Mouse (Mus musculus): Measurements from ENCODE around the gene Abcg4. TPM values are rescaled to one million over a fixed set of nuclear protein-coding genes. Genes with fewer than 3 reads are reported as not detected.
"Not testable (repeated sequence)": the region's sequence is repeated elsewhere in the genome, so short reads cannot be mapped to it uniquely, and the experiment has no call there.

The Abcg4 gene
- polyA plus RNA-seq, 1 experiment from 2014 or later, result 9.2 TPM

- H3K4me2 ChIP-seq; H3K9me3 ChIP-seq (replicated peaks); H3K27me3 ChIP-seq; H3K4me3 ChIP-seq; H3K9ac ChIP-seq; ATAC-seq; H3K27ac ChIP-seq: not testable (repeated sequence)
- 95% methylated on average over 3 of the region's 3 CpGs for whole genome bisulfite sequencing
- H3K4me1 ChIP-seq, result peaks cover 14% of the 10 kb centered on the region
- peaks cover 77% of the 10 kb centered on the region for H3K36me3 ChIP-seq (ENCODE audit: poor library complexity, severe bottlenecking)
Measured at GRCm38 (mm10) chr9:44300001-44300400, 11.6 kb upstream of the Abcg4 start.

- ATAC-seq, result no peak
- WGBS, result 67% methylated on average over 3 of the region's 3 CpGs
- Histone ChIP-seq H3K9ac (no peak overlapping the region), H3K36me3 (ENCODE audit: poor library complexity, severe bottlenecking) (peaks cover 70% of the 10 kb centered on the region), H3K4me3 (no peak overlapping the region), H3K27ac (no peak overlapping the region), H3K4me2 (no peak overlapping the region), H3K9me3 (replicated peaks) (no peaks in the 10 kb centered on the region), H3K27me3 (no peaks in the 10 kb centered on the region), H3K4me1 (peaks cover 12% of the 10 kb centered on the region)
Measured at GRCm38 (mm10) chr9:44292490-44292889, 4.1 kb upstream of the Abcg4 start.

- peaks cover 28% of the 10 kb centered on the region for H3K4me1 ChIP-seq
- peaks cover 41% of the 10 kb centered on the region for H3K36me3 ChIP-seq (ENCODE audit: poor library complexity, severe bottlenecking)
- H3K4me3 ChIP-seq, result peak overlapping the region; percentile 76
- 5% methylated on average over 11 of the region's 11 CpGs for WGBS
- H3K9me3 ChIP-seq (replicated peaks), result no peaks in the 10 kb centered on the region
- H3K9ac ChIP-seq, result peak overlapping the region; percentile 85
- no peak overlapping the region for H3K27ac ChIP-seq
- H3K4me2 ChIP-seq, result peak overlapping the region; percentile 92
- no peak for ATAC-seq
- H3K27me3 ChIP-seq, result no peaks in the 10 kb centered on the region
Measured at GRCm38 (mm10) chr9:44288959-44289291, 510 bp upstream of the Abcg4 start.

- Histone ChIP-seq H3K4me3 (peak overlapping the region; percentile 76), H3K9me3 (replicated peaks) (no peaks in the 10 kb centered on the region), H3K27ac (peak overlapping the region; percentile 14), H3K9ac (peak overlapping the region; percentile 85), H3K36me3 (ENCODE audit: poor library complexity, severe bottlenecking) (peaks cover 34% of the 10 kb centered on the region), H3K4me1 (peaks cover 28% of the 10 kb centered on the region), H3K27me3 (no peaks in the 10 kb centered on the region), H3K4me2 (peak overlapping the region; percentile 92)
- WGBS, result under 1% methylated on average over 43 of the region's 47 CpGs
- ATAC-seq, result peak; percentile 67
Measured at GRCm38 (mm10) chr9:44287401-44288075, 877 bp downstream of the Abcg4 start.

- H3K4me2 ChIP-seq, result peak overlapping the region; percentile 92
- H3K9me3 ChIP-seq (replicated peaks), result no peaks in the 10 kb centered on the region
- peak overlapping the region; percentile 85 for H3K9ac ChIP-seq
- H3K4me1 ChIP-seq, result peaks cover 28% of the 10 kb centered on the region
- WGBS, result 4% methylated on average over 11 of the region's 11 CpGs
- H3K4me3 ChIP-seq, result peak overlapping the region; percentile 76
- H3K36me3 ChIP-seq (ENCODE audit: poor library complexity, severe bottlenecking), result peaks cover 30% of the 10 kb centered on the region
- H3K27ac ChIP-seq, result peak overlapping the region; percentile 14; the same call in 1 of the 2 replicates
- peak; percentile 36; the same call in 1 of the 2 replicates for ATAC-seq
- H3K27me3 ChIP-seq, result no peaks in the 10 kb centered on the region
Measured at GRCm38 (mm10) chr9:44287003-44287400, 1.4 kb downstream of the Abcg4 start.

GRCm38 (mm10) chr9:44286256-44286850 lies 2.1 kb downstream of the Abcg4 start:
- whole genome bisulfite sequencing, result 9% methylated on average over 6 of the region's 6 CpGs
- peak overlapping the region; percentile 92 for H3K4me2 ChIP-seq
- peak overlapping the region; percentile 26; the same call in 1 of the 2 replicates for H3K9ac ChIP-seq

GRCm38 (mm10) chr9:44283183-44283582 lies 5.2 kb downstream of the Abcg4 start:
- H3K27ac ChIP-seq, result no peak overlapping the region
- H3K27me3 ChIP-seq, result no peaks in the 10 kb centered on the region
- H3K4me3 ChIP-seq, result no peak overlapping the region
- no peaks in the 10 kb centered on the region for H3K9me3 ChIP-seq (replicated peaks)
- WGBS, result 85% methylated on average over 5 of the region's 5 CpGs
- no peak overlapping the region for H3K9ac ChIP-seq
- peaks cover 45% of the 10 kb centered on the region for H3K36me3 ChIP-seq (ENCODE audit: poor library complexity, severe bottlenecking)
- H3K4me2 ChIP-seq, result no peak overlapping the region
- H3K4me1 ChIP-seq, result peaks cover 16% of the 10 kb centered on the region
- ATAC-seq, result no peak

More at GRCm38 (mm10) chr9:44286256-44286850, 2.1 kb downstream of the Abcg4 start:
- Histone ChIP-seq H3K4me1 (peaks cover 28% of the 10 kb centered on the region), H3K36me3 (ENCODE audit: poor library complexity, severe bottlenecking) (peaks cover 30% of the 10 kb centered on the region), H3K9me3 (replicated peaks) (no peaks in the 10 kb centered on the region), H3K27ac (no peak overlapping the region), H3K27me3 (no peaks in the 10 kb centered on the region), H3K4me3 (peak overlapping the region; percentile 76)
- ATAC-seq, result no peak

- no peak for ATAC-seq
Measured at GRCm38 (mm10) chr9:44269973-44270372, 18.4 kb downstream of the Abcg4 start.

GRCm38 (mm10) chr9:44269077-44269476 lies 19.3 kb downstream of the Abcg4 start:
- 92% methylated on average over 3 of the region's 3 CpGs for WGBS
- Histone ChIP-seq H3K9me3 (replicated peaks) (peaks cover 7% of the 10 kb centered on the region; the same call in 1 of the 2 replicates), H3K4me3 (no peak overlapping the region)

More at GRCm38 (mm10) chr9:44269973-44270372, 18.4 kb downstream of the Abcg4 start:
- no peak overlapping the region for H3K9ac ChIP-seq
- H3K27me3 ChIP-seq, result no peaks in the 10 kb centered on the region
- 88% methylated on average over 4 of the region's 4 CpGs for WGBS
- H3K4me3 ChIP-seq, result no peak overlapping the region
- H3K9me3 ChIP-seq (replicated peaks), result peaks cover 7% of the 10 kb centered on the region; the same call in 1 of the 2 replicates
- no peak overlapping the region for H3K27ac ChIP-seq
- H3K36me3 ChIP-seq (ENCODE audit: poor library complexity, severe bottlenecking), result peaks cover 17% of the 10 kb centered on the region
- peaks cover 22% of the 10 kb centered on the region for H3K4me1 ChIP-seq
- no peak overlapping the region for H3K4me2 ChIP-seq

GRCm38 (mm10) chr9:44268432-44268831 lies 20.0 kb downstream of the Abcg4 start, which contains the start of gene Nlrx1:
Gene Nlrx1 (minus strand): TSS chr9:44268599.
- Histone ChIP-seq H3K27me3 (no peaks in the 10 kb centered on the region), H3K9ac (peak within 1 kb of the TSS; percentile 70), H3K36me3 (ENCODE audit: poor library complexity, severe bottlenecking) (peaks cover 3% of the 10 kb centered on the region; the same call in 1 of the 2 replicates), H3K9me3 (replicated peaks) (peaks cover 7% of the 10 kb centered on the region; the same call in 1 of the 2 replicates), H3K4me2 (peak within 1 kb of the TSS; percentile 72), H3K4me1 (peaks cover 22% of the 10 kb centered on the region), H3K4me3 (peak within 1 kb of the TSS; percentile 38), H3K27ac (peak within 1 kb of the TSS; percentile 70)
- WGBS, result 87% methylated on average over 6 of the region's 6 CpGs
- no peak for ATAC-seq

More at GRCm38 (mm10) chr9:44269077-44269476, 19.3 kb downstream of the Abcg4 start:
- peaks cover 8% of the 10 kb centered on the region for H3K36me3 ChIP-seq (ENCODE audit: poor library complexity, severe bottlenecking)
- H3K27me3 ChIP-seq, result no peaks in the 10 kb centered on the region
- H3K4me2 ChIP-seq, result no peak overlapping the region
- no peak for ATAC-seq
- no peak overlapping the region for H3K27ac ChIP-seq
- H3K4me1 ChIP-seq, result peaks cover 22% of the 10 kb centered on the region
- no peak overlapping the region for H3K9ac ChIP-seq

- peak; percentile 84 for ATAC-seq
- peaks cover 7% of the 10 kb centered on the region; the same call in 1 of the 2 replicates for H3K9me3 ChIP-seq (replicated peaks)
- peak overlapping the region; percentile 70; the same call in 1 of the 2 replicates for H3K27ac ChIP-seq
Measured at GRCm38 (mm10) chr9:44268027-44268360, 20.4 kb downstream of the Abcg4 start.

GRCm38 (mm10) chr9:44267319-44268026 lies 20.9 kb downstream of the Abcg4 start:
- ATAC-seq, result peak; percentile 52; the same call in 1 of the 2 replicates
- Histone ChIP-seq H3K36me3 (ENCODE audit: poor library complexity, severe bottlenecking) (no peaks in the 10 kb centered on the region), H3K27ac (peak overlapping the region; percentile 70), H3K9ac (peak overlapping the region; percentile 70), H3K4me3 (peak overlapping the region; percentile 38), H3K27me3 (no peaks in the 10 kb centered on the region), H3K4me1 (peaks cover 22% of the 10 kb centered on the region), H3K9me3 (replicated peaks) (peaks cover 7% of the 10 kb centered on the region; the same call in 1 of the 2 replicates), H3K4me2 (peak overlapping the region; percentile 72)
- WGBS, result 7% methylated on average over 23 of the region's 23 CpGs

More at GRCm38 (mm10) chr9:44268027-44268360, 20.4 kb downstream of the Abcg4 start:
- Histone ChIP-seq H3K27me3 (no peaks in the 10 kb centered on the region), H3K36me3 (ENCODE audit: poor library complexity, severe bottlenecking) (no peaks in the 10 kb centered on the region), H3K4me1 (peaks cover 22% of the 10 kb centered on the region), H3K4me2 (peak overlapping the region; percentile 72), H3K4me3 (peak overlapping the region; percentile 38), H3K9ac (peak overlapping the region; percentile 70)
- WGBS, result 8% methylated on average over 16 of the region's 28 CpGs
